Mouse (Mus musculus): ENCODE results near the gene Acp7. TPM values are rescaled to one million over a fixed set of nuclear protein-coding genes. Genes with fewer than 3 reads are reported as not detected.
A peak's percentile ranks its signal among the peaks of the same experiment; 100 is the strongest.

Acp7 gene
- polyA plus RNA-seq, 1 experiment from 2014 or later: not detected

- Histone ChIP-seq H3K36me3 (peaks cover 22% of the 10 kb centered on the region), H3K9ac (no peak overlapping the region), H3K27me3 (no peaks in the 10 kb centered on the region), H3K9me3 (no peaks in the 10 kb centered on the region), H3K4me1 (peaks cover 54% of the 10 kb centered on the region), H3K4me3 (no peak overlapping the region), H3K27ac (no peak overlapping the region), H3K4me2 (no peak overlapping the region)
- 84% methylated on average over 5 of the region's 5 CpGs for WGBS
- ATAC-seq (ENCODE audit: insufficient number of reproducible peaks, insufficient read depth, low FRiP score, low TSS enrichment, low read depth): no peak
Measured at GRCm38 (mm10) chr7:28572689-28573088, 58.4 kb downstream of the Acp7 start.

GRCm38 (mm10) chr7:28570982-28571682, 60.0 kb downstream of the Acp7 start:
- peaks cover 38% of the 10 kb centered on the region for H3K36me3 ChIP-seq
- H3K4me2 ChIP-seq: 0 out of 2 replicates have a peak overlapping the region, but pooled peaks have one; percentile 16
- ATAC-seq (ENCODE audit: insufficient number of reproducible peaks, insufficient read depth, low FRiP score, low TSS enrichment, low read depth): no peak

GRCm38 (mm10) chr7:28570291-28570981, 60.7 kb downstream of the Acp7 start:
- Histone ChIP-seq H3K4me3 (no peak overlapping the region), H3K27me3 (no peaks in the 10 kb centered on the region), H3K27ac (peak overlapping the region; percentile 78), H3K36me3 (peaks cover 45% of the 10 kb centered on the region), H3K9me3 (no peaks in the 10 kb centered on the region), H3K4me2 (peak overlapping the region; percentile 16; the same call in 1 of the 2 replicates), H3K4me1 (peaks cover 32% of the 10 kb centered on the region), H3K9ac (no peak overlapping the region)
- peak; percentile 39; the same call in 1 of the 2 replicates for ATAC-seq (ENCODE audit: insufficient number of reproducible peaks, insufficient read depth, low FRiP score, low TSS enrichment, low read depth)
- WGBS: 54% methylated on average over 12 of the region's 12 CpGs

More at GRCm38 (mm10) chr7:28570982-28571682, 60.0 kb downstream of the Acp7 start:
- 0 out of 2 replicates have a peak overlapping the region, but pooled peaks have one; percentile 3 for H3K9ac ChIP-seq
- H3K4me1 ChIP-seq: peaks cover 39% of the 10 kb centered on the region
- H3K4me3 ChIP-seq: no peak overlapping the region
- peak overlapping the region; percentile 78 for H3K27ac ChIP-seq
- 37% methylated on average over 5 of the region's 5 CpGs for WGBS
- H3K27me3 ChIP-seq: no peaks in the 10 kb centered on the region
- no peaks in the 10 kb centered on the region for H3K9me3 ChIP-seq

GRCm38 (mm10) chr7:28568253-28568652, 62.9 kb downstream of the Acp7 start:
- no peak for ATAC-seq (ENCODE audit: insufficient number of reproducible peaks, insufficient read depth, low FRiP score, low TSS enrichment, low read depth)
- Histone ChIP-seq H3K4me2 (no peak overlapping the region), H3K9me3 (no peaks in the 10 kb centered on the region), H3K9ac (no peak overlapping the region), H3K27me3 (no peaks in the 10 kb centered on the region), H3K36me3 (peaks cover 67% of the 10 kb centered on the region), H3K4me3 (no peak overlapping the region), H3K27ac (no peak overlapping the region), H3K4me1 (peaks cover 31% of the 10 kb centered on the region)

- H3K4me1 ChIP-seq: peaks cover 31% of the 10 kb centered on the region
- no peaks in the 10 kb centered on the region for H3K27me3 ChIP-seq
- H3K9ac ChIP-seq: no peak overlapping the region
- no peaks in the 10 kb centered on the region for H3K9me3 ChIP-seq
- H3K4me3 ChIP-seq: no peak overlapping the region
- no peak overlapping the region for H3K27ac ChIP-seq
- peaks cover 74% of the 10 kb centered on the region for H3K36me3 ChIP-seq
- no peak overlapping the region for H3K4me2 ChIP-seq
- WGBS: 92% methylated on average over 4 of the region's 4 CpGs
- no peak for ATAC-seq (ENCODE audit: insufficient number of reproducible peaks, insufficient read depth, low FRiP score, low TSS enrichment, low read depth)
Measured at GRCm38 (mm10) chr7:28567539-28567938, 63.6 kb downstream of the Acp7 start.

GRCm38 (mm10) chr7:28565407-28565806, 65.7 kb downstream of the Acp7 start:
- Histone ChIP-seq H3K4me3 (no peak overlapping the region), H3K4me1 (peaks cover 11% of the 10 kb centered on the region), H3K4me2 (no peak overlapping the region), H3K36me3 (peaks cover 93% of the 10 kb centered on the region), H3K27ac (no peak overlapping the region), H3K27me3 (no peaks in the 10 kb centered on the region), H3K9me3 (no peaks in the 10 kb centered on the region), H3K9ac (no peak overlapping the region)
- no peak for ATAC-seq (ENCODE audit: insufficient number of reproducible peaks, insufficient read depth, low FRiP score, low TSS enrichment, low read depth)
- WGBS: 58% methylated on average over 5 of the region's 5 CpGs

GRCm38 (mm10) chr7:28562951-28563350, 68.2 kb downstream of the Acp7 start:
- Histone ChIP-seq H3K4me2 (no peak overlapping the region), H3K9ac (no peak overlapping the region), H3K4me3 (no peak overlapping the region), H3K27me3 (no peaks in the 10 kb centered on the region), H3K27ac (no peak overlapping the region), H3K4me1 (no peaks in the 10 kb centered on the region), H3K36me3 (peaks cover 95% of the 10 kb centered on the region), H3K9me3 (no peaks in the 10 kb centered on the region)
- ATAC-seq (ENCODE audit: insufficient number of reproducible peaks, insufficient read depth, low FRiP score, low TSS enrichment, low read depth): no peak
- 92% methylated on average over 13 of the region's 13 CpGs for WGBS

- 92% methylated on average over 13 of the region's 13 CpGs for WGBS
- Histone ChIP-seq H3K4me2 (no peak overlapping the region), H3K9ac (no peak overlapping the region), H3K4me3 (no peak overlapping the region), H3K27me3 (no peaks in the 10 kb centered on the region), H3K4me1 (no peaks in the 10 kb centered on the region), H3K36me3 (peaks cover 92% of the 10 kb centered on the region), H3K27ac (no peak overlapping the region), H3K9me3 (no peaks in the 10 kb centered on the region)
- no peak for ATAC-seq (ENCODE audit: insufficient number of reproducible peaks, insufficient read depth, low FRiP score, low TSS enrichment, low read depth)
Measured at GRCm38 (mm10) chr7:28562371-28562770, 68.8 kb downstream of the Acp7 start.

GRCm38 (mm10) chr7:28561967-28562366, 69.2 kb downstream of the Acp7 start:
- Histone ChIP-seq H3K27ac (no peak overlapping the region), H3K4me3 (no peak overlapping the region), H3K9ac (no peak overlapping the region), H3K36me3 (peaks cover 88% of the 10 kb centered on the region), H3K9me3 (no peaks in the 10 kb centered on the region), H3K27me3 (no peaks in the 10 kb centered on the region), H3K4me2 (no peak overlapping the region), H3K4me1 (no peaks in the 10 kb centered on the region)
- WGBS: 91% methylated on average over 11 of the region's 11 CpGs
- no peak for ATAC-seq (ENCODE audit: insufficient number of reproducible peaks, insufficient read depth, low FRiP score, low TSS enrichment, low read depth)

GRCm38 (mm10) chr7:28560856-28561255, 70.3 kb downstream of the Acp7 start:
- H3K27me3 ChIP-seq: no peaks in the 10 kb centered on the region
- peaks cover 77% of the 10 kb centered on the region for H3K36me3 ChIP-seq
- no peak overlapping the region for H3K9ac ChIP-seq
- 92% methylated on average over 10 of the region's 10 CpGs for WGBS
- H3K4me3 ChIP-seq: no peak overlapping the region
- H3K4me2 ChIP-seq: no peak overlapping the region
- ATAC-seq (ENCODE audit: insufficient number of reproducible peaks, insufficient read depth, low FRiP score, low TSS enrichment, low read depth): no peak
- no peaks in the 10 kb centered on the region for H3K9me3 ChIP-seq
- peaks cover 9% of the 10 kb centered on the region; the same call in 1 of the 2 replicates for H3K4me1 ChIP-seq
- no peak overlapping the region for H3K27ac ChIP-seq

- Histone ChIP-seq H3K27ac (no peak overlapping the region; the same call in 1 of the 2 replicates), H3K9me3 (no peaks in the 10 kb centered on the region), H3K9ac (no peak overlapping the region; the same call in 1 of the 2 replicates), H3K4me3 (no peak overlapping the region), H3K4me1 (peaks cover 10% of the 10 kb centered on the region; the same call in 1 of the 2 replicates), H3K4me2 (no peak overlapping the region), H3K27me3 (no peaks in the 10 kb centered on the region), H3K36me3 (peaks cover 53% of the 10 kb centered on the region)
- 59% methylated on average over 4 of the region's 4 CpGs for WGBS
- no peak for ATAC-seq (ENCODE audit: insufficient number of reproducible peaks, insufficient read depth, low FRiP score, low TSS enrichment, low read depth)
Measured at GRCm38 (mm10) chr7:28558486-28558885, 72.6 kb downstream of the Acp7 start.

GRCm38 (mm10) chr7:28557708-28558107, 73.4 kb downstream of the Acp7 start:
- Histone ChIP-seq H3K36me3 (peaks cover 45% of the 10 kb centered on the region), H3K9ac (no peak overlapping the region), H3K4me1 (peaks cover 10% of the 10 kb centered on the region; the same call in 1 of the 2 replicates), H3K4me2 (no peak overlapping the region), H3K27ac (no peak overlapping the region), H3K9me3 (no peaks in the 10 kb centered on the region), H3K27me3 (no peaks in the 10 kb centered on the region), H3K4me3 (no peak overlapping the region)
- WGBS: 81% methylated on average over 6 of the region's 6 CpGs
- no peak for ATAC-seq (ENCODE audit: insufficient number of reproducible peaks, insufficient read depth, low FRiP score, low TSS enrichment, low read depth)
